Mouse (Mus musculus): Measurements from ENCODE around the gene Cbfb. TPM values are rescaled to one million over a fixed set of nuclear protein-coding genes. Genes with fewer than 3 reads are reported as not detected.
"Not testable (repeated sequence)": the region's sequence is repeated elsewhere in the genome, so short reads cannot be mapped to it uniquely, and the experiment has no call there.

The Cbfb gene
- polyA plus RNA-seq, 1 experiment = 14.0 TPM

DNA sequence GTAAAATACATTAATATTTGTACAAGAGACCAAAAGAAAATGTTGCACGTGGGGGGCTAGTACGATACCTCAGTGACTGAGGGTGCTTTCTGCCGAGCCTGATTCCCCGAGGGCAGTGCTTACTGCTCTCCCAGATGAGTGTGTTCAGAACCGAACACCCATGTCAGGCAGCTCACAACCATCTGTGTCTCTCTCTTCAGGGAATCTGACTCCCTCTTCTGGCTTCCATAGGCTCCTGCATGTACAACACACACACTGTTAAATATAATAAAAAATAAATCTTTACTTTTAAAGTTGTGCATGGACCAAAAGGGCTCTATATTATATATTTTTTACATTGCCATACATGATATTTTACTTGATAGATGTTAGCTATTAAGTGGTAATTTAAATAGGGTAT, 43.6 kb downstream of the Cbfb start:
- Histone ChIP-seq H3K27ac (replicated peaks; ENCODE audit: low read depth, low read length) (no peak overlapping the region), H3K4me1 (ENCODE audit: control insufficient read depth, insufficient read depth, insufficient read length, low read length) (no peaks in the 10 kb centered on the region), H3K4me3 (ENCODE audit: insufficient read depth, low read depth, low read length) (no peak overlapping the region)

DNA sequence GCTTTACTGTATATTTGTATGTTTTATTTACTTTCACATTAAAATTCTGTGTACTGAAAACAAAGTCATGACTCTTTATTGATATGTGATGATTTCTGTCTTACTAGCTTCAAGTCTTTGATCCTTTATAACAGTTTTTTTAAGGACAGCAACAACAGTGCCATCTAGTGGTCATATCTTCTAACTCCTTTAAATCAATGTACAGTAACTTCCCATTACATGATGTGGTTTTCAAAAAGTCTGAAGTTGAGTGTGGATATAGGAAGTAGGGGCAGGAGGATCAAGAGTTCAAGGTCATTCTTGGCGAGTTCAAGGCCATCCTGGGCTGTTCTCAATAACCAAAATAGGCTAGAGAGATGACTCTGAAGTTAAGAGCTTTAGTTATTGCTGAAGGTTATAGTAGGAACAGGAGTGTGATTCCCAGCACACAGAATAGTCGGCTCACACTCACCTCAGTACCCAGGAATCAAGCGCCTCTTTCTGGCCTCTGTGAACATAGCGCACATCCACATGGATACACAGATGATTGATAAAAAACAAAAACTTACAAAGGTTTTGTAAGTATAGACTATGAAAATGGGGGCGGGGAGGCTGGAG, 47.5 kb downstream of the Cbfb start:
- H3K27ac ChIP-seq (replicated peaks; ENCODE audit: low read depth, low read length) = no peak overlapping the region

DNA sequence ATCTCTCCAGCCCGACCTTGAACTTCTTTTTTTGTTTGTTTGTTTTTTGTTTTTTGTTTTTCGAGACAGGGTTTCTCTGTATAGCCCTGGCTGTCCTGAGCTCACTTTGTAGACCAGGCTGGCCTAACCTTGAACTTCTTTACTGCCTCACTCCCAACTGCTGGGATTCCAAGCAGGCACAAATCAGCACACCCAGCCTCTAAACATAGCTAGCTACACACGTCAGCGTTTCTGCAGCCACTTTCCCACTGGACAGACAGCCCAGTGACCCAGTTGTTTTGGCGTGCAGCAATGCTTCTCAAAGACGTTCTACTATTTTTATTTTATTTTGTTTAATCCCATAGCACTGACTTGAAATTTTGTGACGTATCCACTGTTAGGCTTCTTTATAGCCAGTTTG, 53.4 kb downstream of the Cbfb start:
- H3K27ac ChIP-seq (replicated peaks; ENCODE audit: low read depth, low read length) = no peak overlapping the region
- H3K4me1 ChIP-seq (ENCODE audit: control insufficient read depth, insufficient read depth, insufficient read length, low read length) = peaks cover 6% of the 10 kb centered on the region; the same call in 1 of the 2 replicates
- no peak overlapping the region for H3K4me3 ChIP-seq (ENCODE audit: insufficient read depth, low read depth, low read length)

More for the DNA sequence above, 47.5 kb downstream of the Cbfb start:
- no peaks in the 10 kb centered on the region for H3K4me1 ChIP-seq (ENCODE audit: control insufficient read depth, insufficient read depth, insufficient read length, low read length)
- H3K4me3 ChIP-seq (ENCODE audit: insufficient read depth, low read depth, low read length) = no peak overlapping the region

DNA sequence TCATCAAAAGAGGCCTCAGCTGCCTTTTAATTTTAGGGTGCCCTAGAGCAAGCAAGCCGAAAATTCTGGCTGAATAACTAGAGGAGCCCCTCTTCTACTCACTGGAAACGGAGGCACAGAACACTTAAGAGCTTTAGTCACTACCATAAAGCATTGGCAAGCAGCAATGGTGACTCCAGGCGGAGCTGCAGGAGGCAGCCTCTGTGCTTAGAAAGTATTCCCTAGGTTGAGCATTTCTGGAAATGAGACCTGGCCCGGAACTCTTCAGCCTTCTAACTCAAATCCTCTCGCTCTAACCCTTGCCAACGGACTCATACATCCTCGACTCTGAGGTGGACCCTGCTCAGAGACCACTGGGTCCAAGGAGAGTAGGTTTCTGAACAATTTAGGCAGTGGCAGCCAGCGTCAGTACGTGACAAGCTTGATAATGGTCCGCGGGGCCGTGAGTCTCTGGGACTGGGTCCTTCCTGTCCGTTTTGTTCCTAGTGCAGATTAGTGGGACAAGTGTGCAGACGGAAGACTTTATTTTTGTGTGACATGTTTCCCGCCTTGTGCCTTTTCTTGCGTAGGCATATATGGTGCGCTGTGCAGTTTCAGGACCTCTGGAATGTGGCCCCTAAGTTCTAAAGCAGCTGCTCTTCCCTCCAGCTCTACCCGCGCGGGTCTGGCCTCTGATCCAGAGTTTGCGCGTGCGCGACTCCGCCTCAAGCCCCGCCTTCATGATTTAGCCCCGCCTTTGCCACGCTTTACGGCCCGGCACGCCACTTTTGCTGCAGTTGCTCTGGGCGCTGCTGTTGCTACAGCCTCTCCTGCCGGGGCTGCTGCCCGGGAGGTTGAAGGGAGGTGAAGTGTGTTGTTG, 54.2 kb downstream of the Cbfb start, which contains the start of gene D230025D16Rik:
Gene D230025D16Rik, plus strand, starts transcription at position 733 of the 859 bp plus-strand sequence.
- H3K27ac ChIP-seq (replicated peaks; ENCODE audit: low read depth, low read length) = peak within 1 kb of the TSS; percentile 63

GRCm38 (mm10) chr8:105225272-105225593, 54.8 kb downstream of the Cbfb start:
- peaks cover 6% of the 10 kb centered on the region; the same call in 1 of the 2 replicates for H3K4me1 ChIP-seq (ENCODE audit: control insufficient read depth, insufficient read depth, insufficient read length, low read length)
- H3K4me3 ChIP-seq (ENCODE audit: insufficient read depth, low read depth, low read length) = peak overlapping the region; percentile 86
- peak overlapping the region; percentile 63 for H3K27ac ChIP-seq (replicated peaks; ENCODE audit: low read depth, low read length)

More for the DNA sequence above, 54.2 kb downstream of the Cbfb start, which contains the start of gene D230025D16Rik:
- peaks cover 6% of the 10 kb centered on the region; the same call in 1 of the 2 replicates for H3K4me1 ChIP-seq (ENCODE audit: control insufficient read depth, insufficient read depth, insufficient read length, low read length)
- peak within 1 kb of the TSS; percentile 86 for H3K4me3 ChIP-seq (ENCODE audit: insufficient read depth, low read depth, low read length)

DNA sequence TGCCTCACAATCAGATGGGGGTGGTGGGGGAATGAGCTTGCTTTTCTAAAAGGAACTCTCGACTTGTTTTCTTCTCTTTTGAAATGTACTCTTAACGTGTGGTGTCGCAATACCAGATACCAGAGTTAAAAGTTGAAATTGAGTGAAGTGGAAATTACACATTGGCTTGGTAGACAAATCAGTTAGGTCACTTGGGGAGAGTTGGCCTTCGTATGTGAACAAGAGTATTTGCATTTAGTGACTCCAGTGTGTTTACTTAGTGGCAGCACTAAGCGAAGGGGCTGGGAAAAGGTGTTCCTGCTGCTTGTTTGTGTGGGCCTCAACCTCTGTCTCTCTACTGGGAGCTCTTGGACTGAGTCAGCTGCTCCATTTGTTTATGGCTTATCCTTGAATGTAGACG, 55.4 kb downstream of the Cbfb start:
- Histone ChIP-seq H3K27ac (replicated peaks; ENCODE audit: low read depth, low read length) (peak overlapping the region; percentile 63; the same call in 1 of the 2 replicates), H3K4me3 (ENCODE audit: insufficient read depth, low read depth, low read length) (peak overlapping the region; percentile 86), H3K4me1 (ENCODE audit: control insufficient read depth, insufficient read depth, insufficient read length, low read length) (peaks cover 6% of the 10 kb centered on the region; the same call in 1 of the 2 replicates)

- Histone ChIP-seq H3K27ac (replicated peaks; ENCODE audit: low read depth, low read length) (no peak overlapping the region), H3K4me3 (ENCODE audit: insufficient read depth, low read depth, low read length) (no peak overlapping the region), H3K4me1 (ENCODE audit: control insufficient read depth, insufficient read depth, insufficient read length, low read length) (no peaks in the 10 kb centered on the region)
Observed at GRCm38 (mm10) chr8:105231503-105232320, 61.2 kb downstream of the Cbfb start.

DNA sequence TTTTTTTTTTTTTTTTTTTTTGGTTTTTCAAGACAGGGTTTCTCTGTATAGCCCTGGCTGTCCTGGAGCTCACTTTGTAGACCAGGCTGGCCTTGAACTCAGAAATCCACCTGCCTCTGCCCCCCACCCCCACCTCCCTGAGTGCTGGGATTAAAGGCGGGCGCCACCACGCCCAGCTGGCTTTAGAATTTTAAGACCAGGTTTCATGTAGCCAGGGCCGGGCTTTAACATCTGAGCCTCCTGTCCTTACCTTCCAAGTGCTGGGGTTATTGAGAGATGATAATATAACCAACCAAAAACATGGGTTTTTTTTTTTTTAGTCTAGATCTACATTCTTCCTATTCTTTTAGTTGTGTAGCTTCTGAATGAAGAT, 61.8 kb downstream of the Cbfb start:
- H3K27ac ChIP-seq (replicated peaks; ENCODE audit: low read depth, low read length); H3K4me3 ChIP-seq (ENCODE audit: insufficient read depth, low read depth, low read length); H3K4me1 ChIP-seq (ENCODE audit: control insufficient read depth, insufficient read depth, insufficient read length, low read length): not testable (repeated sequence)

- no peak overlapping the region for H3K27ac ChIP-seq (replicated peaks; ENCODE audit: low read depth, low read length)
- H3K4me1 ChIP-seq (ENCODE audit: control insufficient read depth, insufficient read depth, insufficient read length, low read length) = no peaks in the 10 kb centered on the region
Observed at GRCm38 (mm10) chr8:105233126-105233935, 62.9 kb downstream of the Cbfb start.

DNA sequence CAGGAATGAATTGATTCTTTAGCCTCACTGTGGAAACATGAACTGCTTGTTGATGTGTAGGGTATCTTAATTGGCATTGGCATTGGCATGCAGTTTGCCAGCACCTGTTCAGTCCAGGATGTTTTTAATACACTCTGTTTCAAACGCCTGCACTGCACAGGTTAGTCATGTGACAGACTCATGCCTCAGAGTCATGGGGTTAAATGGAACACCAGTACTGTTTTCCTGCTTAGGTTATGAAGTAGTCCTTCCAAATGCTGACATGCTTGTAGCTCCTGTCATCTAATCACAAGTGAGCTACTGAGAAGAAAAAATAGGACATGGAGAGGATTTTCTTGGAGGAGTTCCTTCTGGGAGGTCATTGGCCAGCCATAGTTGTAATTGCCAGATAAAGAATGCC, 64.7 kb downstream of the Cbfb start:
- no peak overlapping the region for H3K27ac ChIP-seq (replicated peaks; ENCODE audit: low read depth, low read length)

More at GRCm38 (mm10) chr8:105233126-105233935, 62.9 kb downstream of the Cbfb start:
- no peak overlapping the region for H3K4me3 ChIP-seq (ENCODE audit: insufficient read depth, low read depth, low read length)

GRCm38 (mm10) chr8:105237442-105238142, 67.1 kb downstream of the Cbfb start:
- no peaks in the 10 kb centered on the region for H3K4me1 ChIP-seq (ENCODE audit: control insufficient read depth, insufficient read depth, insufficient read length, low read length)
- H3K4me3 ChIP-seq (ENCODE audit: insufficient read depth, low read depth, low read length) = no peak overlapping the region
- no peak overlapping the region for H3K27ac ChIP-seq (replicated peaks; ENCODE audit: low read depth, low read length)

More for the DNA sequence above, 64.7 kb downstream of the Cbfb start:
- Histone ChIP-seq H3K4me1 (ENCODE audit: control insufficient read depth, insufficient read depth, insufficient read length, low read length) (no peaks in the 10 kb centered on the region), H3K4me3 (ENCODE audit: insufficient read depth, low read depth, low read length) (no peak overlapping the region)

DNA sequence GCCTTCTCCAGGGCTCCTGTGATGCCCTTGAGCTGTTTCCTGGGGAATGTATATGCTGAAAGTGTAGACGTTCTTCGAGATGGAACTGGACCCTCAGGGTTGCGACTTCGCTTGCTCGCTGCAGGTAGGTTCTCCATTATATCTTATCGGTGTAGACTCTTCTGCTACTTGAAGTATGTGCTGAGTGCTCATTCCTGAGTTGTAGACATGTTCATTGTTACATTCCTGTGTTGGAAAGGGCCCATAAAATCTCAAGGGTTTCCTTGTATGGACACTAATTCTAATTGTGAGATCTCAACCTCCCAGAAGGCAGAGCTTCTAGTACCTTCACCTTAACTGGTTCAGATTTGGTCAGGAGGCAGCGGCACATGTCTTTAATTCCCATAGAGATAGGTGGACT, 70.5 kb downstream of the Cbfb start:
- H3K4me1 ChIP-seq (ENCODE audit: control insufficient read depth, insufficient read depth, insufficient read length, low read length) = no peaks in the 10 kb centered on the region
- H3K4me3 ChIP-seq (ENCODE audit: insufficient read depth, low read depth, low read length) = no peak overlapping the region
- H3K27ac ChIP-seq (replicated peaks; ENCODE audit: low read depth, low read length) = no peak overlapping the region

GRCm38 (mm10) chr8:105251954-105252353, 81.5 kb downstream of the Cbfb start:
- Histone ChIP-seq H3K4me3 (ENCODE audit: insufficient read depth, low read depth, low read length) (no peak overlapping the region), H3K27ac (replicated peaks; ENCODE audit: low read depth, low read length) (no peak overlapping the region), H3K4me1 (ENCODE audit: control insufficient read depth, insufficient read depth, insufficient read length, low read length) (no peaks in the 10 kb centered on the region; the same call in 1 of the 2 replicates)
